Mouse (Mus musculus): Measurements from ENCODE around the gene 0610012G03Rik.

The 0610012G03Rik gene

DNA sequence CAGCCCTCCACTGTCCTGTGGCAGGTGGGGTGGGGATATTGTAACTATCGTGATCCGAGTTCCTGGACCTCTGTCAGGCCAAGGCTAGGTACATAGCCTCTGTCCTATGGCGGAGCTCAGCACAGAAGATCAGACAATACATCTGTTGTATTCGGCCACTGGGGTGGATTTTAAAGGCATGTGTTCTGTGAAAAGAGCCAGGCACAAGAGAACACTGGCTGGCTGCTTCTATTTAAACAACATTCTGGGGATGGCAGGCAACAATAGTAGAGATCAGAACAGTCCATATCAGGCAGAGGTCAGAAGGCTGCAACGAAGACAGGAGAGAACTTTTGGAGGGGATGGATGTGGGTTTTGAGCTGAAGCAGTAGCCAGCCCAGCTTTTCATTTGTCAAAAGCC lies 16.0 kb downstream of the 0610012G03Rik start:
- DNase-seq: no peak

DNA sequence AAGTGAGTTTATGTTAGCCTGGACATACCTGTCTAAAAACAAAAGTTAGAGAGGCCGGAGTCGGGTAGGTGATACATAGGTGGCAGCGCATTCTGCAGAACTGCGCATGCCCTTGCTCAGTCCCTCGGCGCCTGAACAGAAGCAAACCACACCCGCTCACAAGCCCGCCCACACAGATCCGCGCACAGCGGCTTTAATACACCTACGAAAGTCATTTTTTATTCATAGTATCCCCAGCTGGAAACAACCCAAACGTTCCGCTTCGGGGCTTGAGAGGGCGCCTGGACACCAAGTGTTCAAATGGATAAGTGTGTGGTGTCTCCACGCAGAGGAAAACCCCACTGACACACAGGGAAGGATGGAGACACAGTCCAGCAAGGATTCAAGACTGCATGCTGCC lies 17.0 kb downstream of the 0610012G03Rik start:
- DNase-seq: no peak

DNA sequence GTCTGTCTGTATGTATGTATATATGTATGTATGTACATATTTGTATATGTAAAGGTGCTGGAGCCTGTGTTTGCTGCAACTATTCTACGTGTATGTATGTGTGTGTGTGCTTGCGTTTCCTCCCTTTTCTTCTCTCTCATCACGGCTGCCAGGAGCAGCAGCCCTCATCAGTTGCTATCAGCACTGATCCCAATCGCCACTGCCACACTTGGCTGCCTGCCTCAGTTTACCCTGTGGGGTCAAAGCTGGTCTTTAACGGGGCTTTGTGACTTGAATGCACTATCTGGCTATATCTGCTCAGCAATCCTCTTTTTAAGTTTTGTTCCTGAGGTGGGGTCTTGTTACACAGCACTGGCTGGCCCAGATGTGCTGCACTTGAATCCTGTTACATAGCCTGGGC lies 20.9 kb downstream of the 0610012G03Rik start:
- DNase-seq: no peak

DNA sequence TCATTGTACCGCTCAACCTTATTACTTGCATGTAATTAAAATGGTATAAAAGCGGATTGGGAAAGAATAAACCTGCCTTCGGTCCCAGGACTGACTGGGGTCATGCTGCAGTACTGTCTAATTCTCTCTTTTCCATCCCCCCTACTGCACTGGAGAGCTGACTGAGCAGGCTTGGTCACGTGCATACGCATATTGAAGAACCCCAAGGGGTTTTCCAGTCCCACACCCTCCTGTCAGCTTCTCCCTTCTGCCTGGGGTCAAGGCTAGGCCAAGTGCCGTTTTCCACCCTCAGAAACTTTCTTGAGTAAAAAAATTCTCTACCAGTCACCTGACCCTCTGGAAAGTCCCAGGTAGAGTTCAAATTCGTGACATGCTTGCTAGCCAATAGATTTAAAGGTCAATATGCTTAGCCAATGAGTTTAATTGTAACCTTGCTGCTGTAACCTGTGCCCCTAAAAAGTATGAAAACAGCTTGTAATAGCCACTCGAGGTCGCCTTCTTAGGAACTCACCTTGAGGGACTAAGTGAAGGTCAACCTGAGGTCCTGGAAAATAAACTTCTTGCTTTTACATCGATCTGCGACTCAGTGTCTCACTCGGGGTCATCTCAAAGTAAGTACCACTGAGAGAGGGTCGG lies 21.6 kb downstream of the 0610012G03Rik start:
- DNase-seq: no peak

DNA sequence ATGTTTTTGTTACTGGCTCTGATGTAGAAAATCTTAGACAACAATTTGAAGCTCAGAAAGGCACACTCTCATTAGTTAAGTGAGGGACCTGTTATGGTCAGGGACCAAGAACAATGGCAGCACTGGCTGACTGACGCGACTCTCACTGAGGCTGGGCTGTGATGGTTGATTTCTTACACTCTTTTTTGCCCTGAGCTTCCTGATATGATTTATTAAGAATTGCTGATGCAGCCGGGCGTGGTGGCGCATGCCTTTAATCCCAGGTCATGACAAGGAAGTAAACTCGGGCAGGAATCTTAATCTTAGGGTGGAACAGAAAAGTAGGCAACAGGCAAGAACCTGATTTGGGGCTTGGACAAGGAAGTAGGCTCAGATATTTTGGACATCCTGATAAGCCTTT lies 22.2 kb downstream of the 0610012G03Rik start:
- DNase-seq: no peak

DNA sequence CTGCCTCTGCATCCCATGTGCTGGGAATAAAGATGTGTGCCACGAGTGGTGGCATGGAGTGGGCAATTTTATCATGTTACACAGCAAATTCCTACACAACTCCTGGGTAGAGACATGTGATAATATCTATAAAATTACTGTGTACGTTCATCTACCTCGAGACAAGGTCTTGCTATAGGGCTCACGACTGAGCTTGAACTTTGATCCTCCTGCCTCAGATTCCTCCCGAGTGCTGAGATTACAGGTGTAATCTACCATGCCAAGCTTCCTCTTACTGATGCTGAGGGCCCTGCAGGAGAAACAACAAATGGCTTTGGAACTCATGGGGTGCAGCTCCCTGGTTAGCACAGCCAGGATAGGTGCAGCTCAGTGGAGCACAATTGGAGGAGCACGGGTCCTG lies 23.9 kb downstream of the 0610012G03Rik start:
- no peak for DNase-seq

DNA sequence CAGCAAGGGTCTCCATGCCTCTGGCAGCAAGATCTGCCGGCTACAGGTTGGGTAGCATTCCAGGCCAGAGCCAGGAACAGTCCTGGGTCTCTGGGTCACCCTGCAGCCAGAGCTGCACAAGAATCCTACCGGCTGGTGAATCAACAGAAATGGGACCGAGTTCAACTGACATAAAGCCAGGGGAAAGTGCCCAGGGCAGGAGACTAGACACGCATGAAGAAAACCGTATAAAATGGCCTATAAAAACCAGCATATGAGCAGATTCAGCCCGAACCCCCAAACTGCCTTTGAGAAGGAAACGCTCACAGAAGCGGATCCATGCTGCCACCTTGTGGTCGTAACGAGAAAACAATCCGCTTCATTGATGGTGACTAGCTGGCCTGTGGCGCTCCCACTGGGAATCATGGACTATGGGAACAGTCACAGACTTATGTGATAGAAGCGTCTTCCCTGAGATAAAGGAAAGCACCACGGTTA lies 30.0 kb downstream of the 0610012G03Rik start:
- peak; percentile 62 to 80 for DNase-seq

DNA sequence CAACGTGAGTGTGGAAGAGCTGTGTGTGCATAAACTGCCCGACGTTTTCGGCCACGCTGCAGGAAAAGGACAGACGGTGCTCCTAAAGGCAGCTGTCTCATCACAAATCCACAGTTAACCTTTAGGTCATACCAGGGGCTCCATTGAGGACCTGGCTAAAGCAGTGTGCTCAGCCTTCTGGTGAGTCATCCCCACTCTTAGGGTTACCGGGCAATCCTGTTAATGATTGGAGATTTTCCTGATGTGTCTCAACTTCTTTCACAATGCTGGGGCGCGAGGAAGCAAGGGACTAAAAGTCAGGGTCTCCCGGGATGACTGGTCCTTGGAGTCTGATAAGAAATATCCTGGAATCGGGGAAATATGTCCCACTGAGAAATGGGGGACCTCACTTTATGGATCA lies 30.5 kb downstream of the 0610012G03Rik start:
- no peak for DNase-seq

DNA sequence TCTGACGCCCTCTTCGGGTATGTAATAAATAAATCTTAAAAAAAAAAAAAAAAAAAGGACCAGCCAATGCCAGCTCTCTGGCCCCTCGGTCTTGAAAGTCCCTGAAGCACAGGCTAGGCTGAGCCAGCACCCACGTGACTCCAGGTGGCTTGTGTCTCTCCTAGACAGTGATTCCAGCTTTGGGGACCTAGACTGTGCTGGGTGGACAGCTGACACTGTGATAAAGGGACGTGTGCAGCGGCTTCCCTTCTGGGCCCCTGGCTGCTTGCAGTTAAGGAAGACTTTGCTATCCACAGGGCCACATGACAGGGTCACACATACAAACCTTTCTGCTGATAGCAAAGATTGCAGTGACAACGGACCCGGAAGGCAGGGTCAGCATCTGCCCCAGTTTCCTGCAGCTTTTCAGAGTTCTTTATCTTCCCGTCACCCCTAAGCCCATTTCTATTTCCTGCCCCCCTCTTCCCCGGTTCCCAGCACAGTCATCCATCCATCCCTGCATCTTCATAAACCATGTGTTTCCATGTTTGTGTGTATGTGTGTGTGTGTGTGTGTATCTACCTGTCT lies 37.9 kb downstream of the 0610012G03Rik start:
- DNase-seq: no peak

DNA sequence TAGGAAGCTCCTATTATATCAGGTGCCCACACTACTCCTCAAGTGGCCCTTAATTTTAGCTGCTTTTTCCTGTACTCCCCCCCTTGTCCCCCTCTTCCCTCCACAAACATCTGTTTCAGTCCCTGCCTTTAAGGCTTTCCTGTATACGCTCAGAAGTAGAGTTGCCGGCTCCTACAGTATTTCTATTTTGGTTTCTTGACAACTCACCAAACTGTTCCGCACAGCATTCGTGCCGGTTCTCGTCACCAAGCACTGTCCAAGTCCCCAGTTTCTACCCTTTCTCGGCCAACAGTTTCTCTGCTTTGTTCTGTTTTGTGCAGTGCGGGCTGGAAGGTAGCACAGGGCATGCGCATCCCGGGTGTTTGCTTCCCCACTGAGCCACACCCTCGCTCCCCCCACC lies 39.3 kb downstream of the 0610012G03Rik start:
- DNase-seq: no peak

DNA sequence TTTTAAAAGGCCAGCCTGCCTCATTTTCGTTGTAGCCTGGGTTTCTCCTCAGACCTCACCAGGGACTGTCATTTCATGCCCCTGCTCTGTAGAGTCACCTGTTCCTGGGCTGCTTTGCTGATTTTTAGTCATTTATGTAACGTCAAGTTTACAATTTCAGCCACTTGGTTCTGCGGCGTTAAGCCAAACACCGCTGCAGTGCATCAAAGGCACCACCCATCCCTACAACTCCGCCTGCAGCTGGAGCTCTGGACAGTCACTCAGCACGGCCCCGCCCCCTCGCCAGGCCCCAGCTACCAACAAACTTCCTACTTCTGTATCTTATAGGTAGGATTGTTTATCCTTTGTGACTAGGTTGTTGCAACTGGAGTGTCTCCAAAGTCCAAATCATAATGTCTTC lies 41.4 kb downstream of the 0610012G03Rik start:
- peak; percentile 37 to 52 for DNase-seq

DNA sequence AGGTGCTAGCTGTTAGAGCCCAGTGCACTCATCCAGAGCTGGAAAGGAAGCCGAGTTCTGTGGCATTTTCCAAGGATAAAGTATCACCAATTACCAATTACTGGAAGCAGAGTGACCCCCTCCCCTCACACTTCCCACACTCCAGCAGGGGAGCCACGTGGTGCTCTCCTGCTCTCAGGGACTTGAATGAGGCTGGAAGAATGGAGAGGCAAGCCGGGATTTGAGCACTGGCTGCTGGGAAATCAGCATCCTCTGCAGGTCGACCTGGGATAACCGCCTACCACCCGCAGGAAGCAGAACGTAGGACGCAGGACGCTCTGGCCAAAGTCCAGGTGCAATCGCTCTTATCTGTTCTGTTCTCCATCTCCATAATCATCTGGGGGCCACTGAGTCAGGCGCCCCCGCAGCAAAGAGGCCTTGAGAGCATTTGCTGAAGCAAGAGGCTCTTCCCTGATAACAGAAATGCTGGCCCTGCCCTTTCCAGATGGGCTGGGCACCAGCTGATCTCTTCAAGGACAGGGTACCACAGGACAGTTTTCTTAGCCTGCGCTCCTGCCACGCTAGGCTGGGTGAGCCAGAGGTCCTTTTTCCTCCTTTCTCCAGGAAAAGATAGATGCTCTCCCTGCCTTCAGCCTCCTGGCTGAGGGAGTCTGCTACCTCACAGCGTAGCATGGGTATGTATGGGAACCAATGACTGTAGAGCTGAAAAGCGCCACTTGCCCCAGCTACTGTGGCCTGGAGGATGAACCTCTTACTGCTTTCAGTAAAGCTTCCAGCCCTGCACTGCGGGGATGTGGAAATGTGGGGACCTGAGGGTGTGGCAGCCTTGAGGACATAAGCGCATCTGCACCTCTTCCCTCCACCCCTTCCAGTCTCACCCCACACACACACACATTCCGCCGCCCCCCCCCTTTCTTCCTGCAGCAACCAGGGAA lies 42.1 kb downstream of the 0610012G03Rik start:
- DNase-seq: no peak

DNA sequence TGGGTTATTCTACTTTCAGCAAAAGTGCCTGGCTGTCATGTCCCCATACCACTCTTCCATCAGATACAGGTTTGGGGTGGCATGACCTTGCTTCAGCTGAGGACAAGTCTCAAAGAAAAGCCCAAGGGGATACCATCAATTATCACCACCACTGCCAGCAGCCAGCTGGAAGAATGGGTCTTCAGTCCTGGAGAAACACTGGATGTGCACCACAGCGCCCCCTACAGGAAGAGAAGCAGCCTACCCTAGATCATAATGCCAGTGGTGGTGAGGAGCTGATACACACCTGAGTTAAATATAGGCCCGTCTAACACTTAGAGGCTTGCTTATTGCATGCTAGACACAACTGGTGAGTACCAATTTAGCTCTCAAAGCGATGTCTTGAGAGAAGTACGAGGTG lies 43.0 kb downstream of the 0610012G03Rik start:
- DNase-seq: no peak

DNA sequence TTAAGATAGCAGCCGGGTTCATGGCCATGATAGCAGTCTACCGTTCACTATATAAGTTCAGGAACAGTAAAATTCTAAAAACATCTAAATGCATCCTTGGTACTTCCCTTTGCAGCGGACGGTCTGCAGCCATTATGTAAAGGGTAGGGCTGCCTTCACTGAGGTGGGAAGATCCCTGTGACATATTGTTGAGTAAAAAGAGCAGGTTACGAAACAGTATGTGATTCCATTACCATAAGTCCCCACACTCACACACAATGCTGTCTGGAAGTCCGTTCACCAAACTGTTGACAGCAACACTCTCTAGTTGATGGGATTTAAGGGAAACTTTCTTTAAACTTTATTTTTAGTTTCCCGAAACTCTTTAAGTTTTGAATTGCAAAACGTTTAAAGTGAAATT lies 45.1 kb downstream of the 0610012G03Rik start:
- no peak for DNase-seq

DNA sequence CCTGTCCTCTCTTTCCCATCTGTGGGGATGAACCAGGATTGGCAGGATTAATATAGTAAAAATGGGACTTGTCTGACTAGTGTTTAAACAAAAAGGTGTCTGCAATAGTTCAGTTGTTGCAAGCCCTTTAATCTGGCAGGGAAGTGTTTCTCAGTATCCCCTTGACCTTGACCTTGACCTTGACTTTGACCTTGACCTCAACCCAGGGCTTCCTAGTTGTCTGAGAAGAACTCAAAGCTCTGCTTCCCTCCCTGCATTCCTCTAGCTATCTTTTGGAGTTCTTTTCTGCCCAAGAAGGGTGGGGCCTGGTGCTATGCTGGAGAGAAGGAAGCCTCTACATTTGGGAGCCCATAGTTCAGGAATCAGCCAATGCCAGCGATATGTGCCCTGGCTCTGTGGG lies 46.4 kb downstream of the 0610012G03Rik start:
- no peak for DNase-seq

DNA sequence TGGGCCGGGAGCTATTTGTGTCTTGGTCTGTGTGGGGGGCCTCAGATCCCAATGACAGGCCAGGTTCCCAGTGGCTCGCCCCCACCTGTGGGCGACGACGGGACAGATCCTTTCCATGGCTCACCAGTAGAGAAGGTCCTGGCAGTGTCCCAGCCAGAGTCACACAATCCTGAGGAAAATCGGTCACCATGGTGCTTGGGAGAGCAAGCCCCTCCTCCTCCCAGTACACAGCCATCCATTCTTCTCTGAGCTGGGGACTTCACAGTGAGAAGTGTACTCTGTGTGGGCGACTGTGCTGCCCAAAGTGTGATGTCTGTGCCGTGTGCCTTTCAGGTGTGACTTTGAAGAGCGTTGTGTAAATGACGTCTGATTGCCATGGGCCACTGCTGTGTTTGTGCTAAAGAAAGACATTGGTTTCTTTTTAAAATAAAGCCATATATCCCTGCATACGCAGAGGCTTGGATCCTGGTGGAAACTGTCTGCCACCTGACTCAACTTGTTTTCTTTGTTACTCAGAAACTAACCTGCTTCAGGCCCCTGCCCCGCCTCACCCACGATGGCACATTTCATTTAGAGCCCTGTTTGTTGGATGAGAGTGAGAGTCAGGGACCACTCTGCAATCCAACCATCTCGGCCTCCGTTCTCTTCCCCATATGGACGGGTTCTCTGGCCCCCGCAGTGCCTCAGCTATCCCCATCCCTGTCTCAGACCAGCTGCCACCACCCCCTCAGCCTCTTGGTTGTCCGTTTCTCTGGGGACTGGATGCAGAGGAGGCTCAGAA lies 49.6 kb downstream of the 0610012G03Rik start:
- DNase-seq: no peak
